Mouse (Mus musculus) adrenal gland (tissue): ENCODE measurements around the gene Sema4a.

Source experiments
- intact Hi-C: fragments of 180-260 bp; cut with DNase I; formaldehyde crosslinking; loops from one replicate; pipeline ENCODE4 v1.15.1; 2025
- microRNA-seq, 2 experiments: library from miRNA; unstranded; fragments of <30 nt; microRNA quantifications; one replicate each; pipeline ENCODE4; 2019

Gene Sema4a

GRCm38 (mm10) chr3:88398666-88399065 is 62.3 kb downstream of the Sema4a start:
- intact Hi-C loops = no loop called here

DNA sequence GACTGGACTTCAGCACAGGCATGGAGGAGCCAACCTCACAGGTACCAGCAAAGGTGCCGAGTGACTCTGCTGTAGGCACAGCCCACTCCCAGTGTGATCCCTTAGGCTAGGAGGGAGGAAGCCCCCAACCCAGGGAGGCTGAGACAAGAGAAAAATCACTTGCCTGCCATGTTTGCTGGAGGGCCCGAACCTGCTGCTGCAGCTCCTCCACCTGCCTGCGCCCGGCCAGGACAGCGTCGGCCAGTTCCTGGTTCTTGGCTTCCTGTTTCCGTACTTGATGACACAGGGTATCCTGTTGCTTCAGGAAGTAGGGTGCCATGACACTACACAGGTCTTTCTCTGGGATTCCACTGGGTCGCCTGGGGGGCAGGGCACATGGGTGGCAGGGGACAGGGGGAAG is 65.2 kb downstream of the Sema4a start:
- intact Hi-C loops = no loop called here

- intact Hi-C loops = no loop called here
Observed at GRCm38 (mm10) chr3:88395288-88395687, 65.7 kb downstream of the Sema4a start.

DNA sequence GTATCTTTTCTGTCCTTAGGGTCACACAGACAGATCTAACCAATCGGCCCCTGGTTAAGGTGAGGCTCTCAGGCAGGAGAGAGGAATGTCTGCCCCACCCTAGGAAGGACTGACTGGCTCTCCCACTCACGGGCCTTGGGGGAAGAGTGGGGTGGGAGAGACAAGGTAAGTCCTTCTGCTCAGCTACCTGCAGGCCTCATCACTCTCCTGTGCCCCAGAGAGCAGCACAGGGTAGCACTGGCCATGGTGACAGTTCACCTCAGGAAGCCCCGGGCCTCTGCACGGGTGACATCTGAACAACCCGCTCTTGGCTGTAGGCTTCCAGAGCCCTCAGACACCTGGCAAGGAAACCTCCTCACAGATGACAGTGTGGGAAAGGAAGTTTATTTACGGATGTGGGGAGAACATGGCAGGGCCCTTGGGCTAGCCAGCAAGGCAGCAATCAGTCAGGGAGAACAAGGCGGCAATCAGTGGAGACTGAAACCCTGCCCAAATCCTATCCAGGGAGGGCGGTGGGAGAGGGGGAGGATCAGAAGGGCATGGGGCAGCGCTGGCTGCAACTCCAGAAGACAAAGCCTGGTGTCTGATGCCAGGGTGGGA is 67.1 kb downstream of the Sema4a start:
- intact Hi-C loops = no loop called here

Small RNAs within 50 kb of the gene (microRNA-seq; reads per million reads assigned to microRNA genes)
- gene Mir7011 = 0 to 0.34 reads per million in 2 experiments
